Comparison of ENCODE assay signal across 21 mouse cellular contexts in the genomic region with DNA sequence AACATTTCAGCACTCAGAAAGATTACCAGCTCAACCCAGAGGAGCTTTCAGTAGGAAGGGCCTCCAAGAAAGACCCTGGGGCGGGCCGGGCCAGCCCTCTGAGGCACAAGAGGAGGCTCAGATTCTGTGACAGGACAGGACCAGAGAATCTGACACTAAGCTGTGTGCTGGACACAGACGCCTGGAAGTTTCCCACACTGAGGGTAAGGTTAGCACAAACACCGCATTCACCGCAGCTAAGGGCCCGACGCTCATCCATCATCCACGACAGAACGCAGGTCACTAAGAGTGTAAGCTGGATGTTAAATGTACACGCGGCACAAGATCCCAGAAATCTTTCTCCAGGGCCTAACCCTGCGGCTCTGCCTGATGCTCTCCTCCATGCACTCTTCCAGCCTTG. TPM values are rescaled to one million over a fixed set of nuclear protein-coding genes. Genes with fewer than 3 reads are reported as not detected.
DNase-seq lines count a peak whose midpoint lies in the region; ATAC-seq and TF ChIP-seq lines count a peak whose summit lies in the region.
"Had no signal": no experiment of that assay in that cellular context is flagged by ENCODE, and none has a peak within 500 bp of the region (broad histone marks: within the 10 kb centered on the region; RNA-seq: fewer than 3 reads in every experiment).

No protein-coding gene starts in this region.

- 0 out of 2 replicates have a peak overlapping the region, but pooled peaks have one; percentile 40 for H3K27ac ChIP-seq in liver, embryonic 12.5 days
- H3K27ac ChIP-seq in liver, postnatal 0 days (ENCODE audit: low read depth), result no peak overlapping the region
- H3K27ac ChIP-seq in embryonic facial prominence, embryonic 11.5 days (replicated peaks; ENCODE audit: low read depth, low read length), result no peak overlapping the region
- peak overlapping the region; percentile 48; the same call in 1 of the 2 replicates for H3K27ac ChIP-seq in stomach, embryonic 14.5 days (ENCODE audit: low read length)
- H3K27ac ChIP-seq: forebrain, embryonic 13.5 days; hindbrain, postnatal 0 days; liver, embryonic 13.5 days; midbrain, embryonic 13.5 days had no signal

- H3K4me3 ChIP-seq in liver, embryonic 12.5 days, result no peak overlapping the region
- H3K4me3 ChIP-seq in liver, postnatal 0 days (ENCODE audit: low read depth, low read length), result no peak overlapping the region
- no peak overlapping the region for H3K4me3 ChIP-seq in embryonic facial prominence, embryonic 11.5 days (ENCODE audit: low read depth, low read length)
- H3K4me3 ChIP-seq in stomach, embryonic 14.5 days (ENCODE audit: low read depth, low read length), result no peak overlapping the region
- H3K4me3 ChIP-seq: erythroblast, embryonic 14.5 days; forebrain, embryonic 13.5 days; liver, embryonic 13.5 days; midbrain, embryonic 13.5 days had no signal

- 74% methylated on average over 12 of the region's 12 CpGs for WGBS in liver, embryonic 12.5 days (ENCODE audit: insufficient replicate concordance)
- 68% methylated on average over 12 of the region's 12 CpGs for WGBS in liver, postnatal 0 days (ENCODE audit: insufficient replicate concordance)
- 48% methylated on average over 12 of the region's 12 CpGs for WGBS in embryonic facial prominence, embryonic 11.5 days
- 12% methylated on average over 12 of the region's 12 CpGs for WGBS in stomach, embryonic 14.5 days

- no peaks in the 10 kb centered on the region; the same call in 1 of the 2 replicates for H3K27me3 ChIP-seq in liver, embryonic 12.5 days (replicated peaks)
- H3K27me3 ChIP-seq in liver, postnatal 0 days (ENCODE audit: insufficient read depth, low read length), result no peaks in the 10 kb centered on the region
- H3K27me3 ChIP-seq in embryonic facial prominence, embryonic 11.5 days (ENCODE audit: control insufficient read depth, insufficient read depth, low read length), result no peaks in the 10 kb centered on the region; the same call in 1 of the 2 replicates
- no peaks in the 10 kb centered on the region for H3K27me3 ChIP-seq in stomach, embryonic 14.5 days (ENCODE audit: control insufficient read depth, insufficient read depth, low read length)
- H3K27me3 ChIP-seq: liver, embryonic 13.5 days; midbrain, embryonic 13.5 days had no signal

- no peak overlapping the region for H3K4me2 ChIP-seq in liver, embryonic 12.5 days
- no peak overlapping the region for H3K4me2 ChIP-seq in liver, postnatal 0 days (ENCODE audit: low read depth, low read length)
- no peak overlapping the region for H3K4me2 ChIP-seq in embryonic facial prominence, embryonic 11.5 days (ENCODE audit: low read depth, low read length)
- 0 out of 2 replicates have a peak overlapping the region, but pooled peaks have one; percentile 13 for H3K4me2 ChIP-seq in stomach, embryonic 14.5 days (replicated peaks; ENCODE audit: low read depth, low read length)
- H3K4me2 ChIP-seq: forebrain, embryonic 13.5 days; liver, embryonic 13.5 days; midbrain, embryonic 13.5 days had no signal

- no peaks in the 10 kb centered on the region for H3K9me3 ChIP-seq in liver, embryonic 12.5 days (replicated peaks)
- no peaks in the 10 kb centered on the region for H3K9me3 ChIP-seq in liver, postnatal 0 days (ENCODE audit: low read length)
- no peaks in the 10 kb centered on the region for H3K9me3 ChIP-seq in embryonic facial prominence, embryonic 11.5 days (replicated peaks; ENCODE audit: control insufficient read depth, low read length)
- no peaks in the 10 kb centered on the region for H3K9me3 ChIP-seq in stomach, embryonic 14.5 days (ENCODE audit: control insufficient read depth, low read depth, low read length)
- H3K9me3 ChIP-seq: forebrain, embryonic 13.5 days; liver, embryonic 13.5 days; midbrain, embryonic 13.5 days had no signal

- H3K9ac ChIP-seq in liver, embryonic 12.5 days, result no peak overlapping the region
- H3K9ac ChIP-seq in liver, postnatal 0 days (replicated peaks), result no peak overlapping the region
- no peak overlapping the region for H3K9ac ChIP-seq in embryonic facial prominence, embryonic 11.5 days (replicated peaks; ENCODE audit: low read length)
- H3K9ac ChIP-seq in stomach, embryonic 14.5 days (replicated peaks; ENCODE audit: low read depth, low read length), result no peak overlapping the region
- H3K9ac ChIP-seq: forebrain, embryonic 13.5 days; liver, embryonic 13.5 days; midbrain, embryonic 13.5 days had no signal

- no peak for TF ChIP-seq EP300 in liver, postnatal 0 days (IDR thresholded peaks at IDR 0.05; ENCODE audit: low read depth)

- DNase-seq in liver, postnatal 0 days, result no peak
- peak; percentile 42 for DNase-seq in embryo, embryonic 11 days
- peak; percentile 6 for DNase-seq in embryonic facial prominence, embryonic 11.5 days (ENCODE audit: low spot score)
- DNase-seq in c-Kit-positive CD71-positive TER-119-positive erythroid progenitor cells, embryonic 14.5 days (ENCODE audit: low spot score), result no peak
- no peak for DNase-seq in right cerebral cortex, adult 18-20 months
- DNase-seq in layer of hippocampus, adult 11-12 months (ENCODE audit: low spot score), result no peak
- DNase-seq: adrenal gland, adult 2 months; cerebellum, adult 9-10 months; gastrocnemius, postnatal 10 days; heart, postnatal 10 days; layer of hippocampus, postnatal 36 days; liver, embryonic 13.5 days; retina, postnatal 1 day; thymus, adult 18-20 months had no signal

- peaks cover 8% of the 10 kb centered on the region; the same call in 1 of the 2 replicates for H3K36me3 ChIP-seq in liver, embryonic 12.5 days
- H3K36me3 ChIP-seq in liver, postnatal 0 days (replicated peaks; ENCODE audit: insufficient read depth, low read length), result no peaks in the 10 kb centered on the region
- no peaks in the 10 kb centered on the region for H3K36me3 ChIP-seq in embryonic facial prominence, embryonic 11.5 days (replicated peaks; ENCODE audit: control insufficient read depth, insufficient read depth, low read depth, low read length)
- H3K36me3 ChIP-seq in stomach, embryonic 14.5 days (ENCODE audit: control insufficient read depth, insufficient read depth, low read length), result no peaks in the 10 kb centered on the region
- H3K36me3 ChIP-seq: midbrain, embryonic 13.5 days had no signal

- ATAC-seq in liver, embryonic 12.5 days, result no peak
- ATAC-seq in liver, postnatal 0 days, result no peak
- ATAC-seq in embryonic facial prominence, embryonic 11.5 days (replicated peaks; ENCODE audit: insufficient number of reproducible peaks, low FRiP score, low TSS enrichment, low read depth), result 0 out of 2 replicates have a peak, but pooled peaks have one; percentile 37
- ATAC-seq in stomach, embryonic 14.5 days (ENCODE audit: insufficient number of reproducible peaks, insufficient read depth, low FRiP score, low read depth), result no peak
- ATAC-seq: forebrain, embryonic 13.5 days; hindbrain, postnatal 0 days; intestine, postnatal 0 days; midbrain, embryonic 13.5 days had no signal

- no peak for TF ChIP-seq CTCF in liver, postnatal 0 days (IDR thresholded peaks at IDR 0.05; ENCODE audit: low read depth)

- peaks cover 53% of the 10 kb centered on the region for H3K4me1 ChIP-seq in liver, embryonic 12.5 days
- H3K4me1 ChIP-seq in liver, postnatal 0 days (ENCODE audit: insufficient read depth), result peaks cover 8% of the 10 kb centered on the region; the same call in 1 of the 2 replicates
- peaks cover 3% of the 10 kb centered on the region; the same call in 1 of the 2 replicates for H3K4me1 ChIP-seq in embryonic facial prominence, embryonic 11.5 days (ENCODE audit: control insufficient read depth, insufficient read depth, low read length)
- H3K4me1 ChIP-seq in stomach, embryonic 14.5 days (ENCODE audit: control insufficient read depth, insufficient read depth, low read length), result peaks cover 5% of the 10 kb centered on the region
- H3K4me1 ChIP-seq: forebrain, embryonic 13.5 days had no signal

RNA-seq across cellular contexts. Expression of a gene that starts 16.4 kb away (rescaled TPM):
- 14.3 and 15.8 TPM in 2 replicates for polyA plus RNA-seq in liver, embryonic 12.5 days (2016; fragmentation: Nextera tagmentation; extraction: Ambion mirVana)
- polyA plus RNA-seq in liver, postnatal 0 days (2015; fragmentation: Nextera tagmentation; extraction: Ambion mirVana), result 4.7 and 5.7 TPM in 2 replicates
- 0.90 and 1.4 TPM in 2 replicates for polyA plus RNA-seq in embryonic facial prominence, embryonic 11.5 days (2014; fragmentation: Nextera tagmentation; extraction: Ambion mirVana)
- 8.1 and 10.0 TPM in 2 replicates for polyA plus RNA-seq in stomach, embryonic 14.5 days (2014; fragmentation: Nextera tagmentation; extraction: Ambion mirVana)

RNA-seq across cellular contexts. Expression of a gene that starts 16.8 kb away (rescaled TPM):
- polyA plus RNA-seq in liver, embryonic 12.5 days (2016; fragmentation: Nextera tagmentation; extraction: Ambion mirVana), result 15.1 and 15.2 TPM in 2 replicates
- polyA plus RNA-seq in liver, postnatal 0 days (2015; fragmentation: Nextera tagmentation; extraction: Ambion mirVana), result 7.8 and 8.7 TPM in 2 replicates
- polyA plus RNA-seq in embryonic facial prominence, embryonic 11.5 days (2014; fragmentation: Nextera tagmentation; extraction: Ambion mirVana), result 35.4 and 36.6 TPM in 2 replicates
- 37.0 and 40.3 TPM in 2 replicates for polyA plus RNA-seq in stomach, embryonic 14.5 days (2014; fragmentation: Nextera tagmentation; extraction: Ambion mirVana)

Comparison
In these comparisons a context has a peak if more than half of its experiments do, and no peak if none do; other contexts are left out.
1. H3K27ac ChIP-seq: peak in liver, embryonic 12.5 days (single experiment) and stomach, embryonic 14.5 days (single experiment); none in liver, postnatal 0 days (single experiment) and embryonic facial prominence, embryonic 11.5 days (single experiment).
2. DNase-seq: peak in embryo, embryonic 11 days (single experiment) and embryonic facial prominence, embryonic 11.5 days (single experiment); none in liver, postnatal 0 days (single experiment), c-Kit-positive CD71-positive TER-119-positive erythroid progenitor cells, embryonic 14.5 days (single experiment), right cerebral cortex, adult 18-20 months (single experiment) and layer of hippocampus, adult 11-12 months (single experiment).